Mouse (Mus musculus) embryonic fibroblast, embryonic 13.5 days (primary cell): Measurements from ENCODE around the gene Lck.

Experiments used
- CTCF ChIP-seq: IDR thresholded peaks from 2 replicates; pipeline ENCODE4 v1.5.1; 2011; ENCODE audit warnings: mild to moderate bottlenecking, control low read depth, low read length, moderate library complexity, borderline replicate concordance; ENCODE audit not compliant: insufficient read depth
- POLR2A ChIP-seq: IDR thresholded peaks from 2 replicates; pipeline ENCODE4 v1.6.1; 2011; ENCODE audit warnings: low read depth, mild to moderate bottlenecking, control low read depth, low read length, moderate library complexity

- TF ChIP-seq POLR2A (no peak), CTCF (no peak)
Observed at GRCm38 (mm10) chr4:129511413-129512096, 61.9 kb downstream of the Lck start.
